Mouse (Mus musculus) heart, embryonic 13.5 days (tissue): ENCODE measurements around the gene Trarg1. TPM values are rescaled to one million over a fixed set of nuclear protein-coding genes. Genes with fewer than 3 reads are reported as not detected.

Experiments used
- ATAC-seq: fragments of 200-750 bp; cut with Nextera tagmentation; 2 replicates; pipeline ENCODE4 v1.8.0; 2017; ENCODE audit warnings: moderate TSS enrichment; ENCODE audit not compliant: insufficient number of reproducible peaks, low FRiP score, low TSS enrichment; ENCODE audit errors: extremely low read depth
- H3K27ac ChIP-seq: fragments of 300-500 bp; sonication (generic); replicated peaks from 2 replicates; pipeline ENCODE4 v1.5.1; 2015; ENCODE audit warnings: moderate library complexity, mild to moderate bottlenecking, inconsistent platforms
- H3K27me3 ChIP-seq: fragments of 300-500 bp; sonication (generic); replicated peaks from 2 replicates; pipeline ENCODE4 v1.6.1; 2015; ENCODE audit warnings: mild to moderate bottlenecking, inconsistent platforms
- H3K36me3 ChIP-seq: fragments of 300-500 bp; sonication (generic); 2 replicates; pipeline ENCODE4 v1.6.1; 2015; ENCODE audit warnings: mild to moderate bottlenecking, inconsistent platforms
- H3K4me1 ChIP-seq: fragments of 300-500 bp; sonication (generic); 2 replicates; pipeline ENCODE4 v1.6.1; 2015; ENCODE audit warnings: inconsistent platforms
- H3K4me2 ChIP-seq: fragments of 300-500 bp; sonication (generic); 2 replicates; pipeline ENCODE4 v1.6.1; 2015; ENCODE audit warnings: inconsistent platforms, mild to moderate bottlenecking, moderate library complexity
- H3K4me3 ChIP-seq: fragments of 300-500 bp; sonication (generic); 2 replicates; pipeline ENCODE4 v1.5.1; 2015; ENCODE audit warnings: moderate library complexity, mild to moderate bottlenecking, inconsistent platforms
- H3K9ac ChIP-seq: fragments of 300-500 bp; sonication (generic); 2 replicates; pipeline ENCODE4 v1.6.1; 2015; ENCODE audit warnings: inconsistent platforms, mild to moderate bottlenecking, moderate library complexity
- H3K9me3 ChIP-seq: fragments of 300-500 bp; sonication (generic); 2 replicates; pipeline ENCODE4 v1.6.1; 2016; ENCODE audit warnings: inconsistent platforms
- WGBS: fragments of 180-500 bp; shearing (Covaris S2); methylation state at CpG from one replicate; pipeline ENCODE4 v1.1.7; 2015; ENCODE audit warnings: mixed read lengths; 5-methylcytosine and 5-hydroxymethylcytosine counted together
- polyA plus RNA-seq: library from polyadenylated mRNA; unstranded; fragments of >200 nt; fragmentation: Nextera tagmentation; extraction: Ambion mirVana; gene quantifications from 2 replicates; pipeline ENCODE4 v1.2.1, GENCODE M21; 2015

The Trarg1 gene
- polyA plus RNA-seq, 1 experiment from 2014 or later: 0.09 TPM

DNA sequence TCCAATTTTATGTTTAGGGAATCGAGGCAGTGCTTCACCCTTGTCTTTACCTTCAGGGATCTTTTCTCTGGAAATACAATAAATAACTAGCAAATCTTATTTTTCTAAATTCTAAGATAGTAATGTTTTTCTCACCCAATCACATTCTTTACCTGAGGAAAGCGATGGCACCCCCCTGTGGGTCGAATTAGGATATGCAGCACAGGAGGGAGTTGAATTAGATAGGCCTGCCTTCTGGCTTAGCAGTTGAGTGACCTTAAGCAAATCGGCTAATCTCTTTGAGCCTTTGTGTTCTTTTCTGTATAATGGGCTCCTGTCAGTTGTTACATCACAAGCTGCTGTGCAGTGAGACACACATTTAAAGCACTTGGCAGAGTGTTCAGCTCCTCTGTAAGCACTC is 4.9 kb upstream of the Trarg1 start:
- whole genome bisulfite sequencing: 35% methylated on average over 4 of the region's 4 CpGs
- Histone ChIP-seq H3K4me1 (peaks cover 12% of the 10 kb centered on the region), H3K9me3 (no peaks in the 10 kb centered on the region), H3K27me3 (peaks cover 82% of the 10 kb centered on the region), H3K9ac (no peak overlapping the region), H3K4me2 (no peak overlapping the region), H3K4me3 (no peak overlapping the region), H3K27ac (no peak overlapping the region), H3K36me3 (no peaks in the 10 kb centered on the region)
- ATAC-seq: no peak

DNA sequence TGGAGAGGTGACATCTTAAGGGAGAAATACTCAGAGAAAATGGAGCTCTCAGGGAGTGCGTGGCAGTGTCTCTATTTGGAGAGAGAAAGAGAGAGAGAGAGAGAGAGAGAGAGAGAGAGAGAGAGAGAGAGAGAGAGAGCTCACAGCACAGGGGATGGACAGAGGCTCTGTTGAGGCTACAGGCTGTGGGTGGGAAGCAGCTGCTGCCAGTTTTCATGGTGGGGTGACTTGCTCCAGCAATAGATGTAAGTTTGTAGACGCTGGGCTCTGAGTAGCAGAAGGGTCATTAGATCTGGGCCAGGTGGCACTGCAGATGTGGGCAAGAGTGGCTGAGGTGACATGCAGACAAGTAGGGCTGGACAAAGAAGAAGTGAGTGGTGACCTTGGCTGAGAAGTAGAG is 6.0 kb downstream of the Trarg1 start:
- ATAC-seq: no peak
- Histone ChIP-seq H3K36me3 (no peaks in the 10 kb centered on the region), H3K27me3 (peaks cover 42% of the 10 kb centered on the region), H3K27ac (no peak overlapping the region), H3K4me3 (no peak overlapping the region), H3K4me1 (no peaks in the 10 kb centered on the region), H3K9me3 (no peaks in the 10 kb centered on the region), H3K9ac (no peak overlapping the region), H3K4me2 (no peak overlapping the region)
- 70% methylated on average over 2 of the region's 2 CpGs for WGBS

DNA sequence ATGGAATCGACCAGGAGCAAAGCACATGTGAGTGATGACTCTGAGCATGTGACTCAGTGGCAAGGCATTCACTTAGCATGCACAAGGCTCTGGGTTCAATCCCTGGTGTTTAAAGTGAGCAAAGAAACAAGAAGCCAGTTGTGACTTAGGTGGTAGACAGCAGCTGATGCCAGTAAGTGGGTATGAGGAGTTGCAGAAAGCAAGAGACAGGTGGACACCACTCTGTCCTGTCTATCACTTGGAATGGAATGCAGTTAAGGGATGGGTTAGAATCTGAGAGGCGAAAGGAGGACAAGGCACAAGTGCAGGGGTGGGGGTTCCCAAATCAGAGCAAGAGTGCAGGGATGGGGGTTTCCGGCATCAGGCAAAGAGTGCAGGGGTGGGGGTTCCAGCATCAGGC is 12.5 kb downstream of the Trarg1 start:
- H3K9ac ChIP-seq: no peak overlapping the region
- no peak overlapping the region for H3K4me3 ChIP-seq
- no peak for ATAC-seq
- no peaks in the 10 kb centered on the region for H3K36me3 ChIP-seq
- H3K27ac ChIP-seq: no peak overlapping the region
- peaks cover 19% of the 10 kb centered on the region; the same call in 1 of the 2 replicates for H3K27me3 ChIP-seq
- no peaks in the 10 kb centered on the region for H3K9me3 ChIP-seq
- 67% methylated on average over 3 of the region's 3 CpGs for WGBS
- no peaks in the 10 kb centered on the region for H3K4me1 ChIP-seq
- H3K4me2 ChIP-seq: no peak overlapping the region

DNA sequence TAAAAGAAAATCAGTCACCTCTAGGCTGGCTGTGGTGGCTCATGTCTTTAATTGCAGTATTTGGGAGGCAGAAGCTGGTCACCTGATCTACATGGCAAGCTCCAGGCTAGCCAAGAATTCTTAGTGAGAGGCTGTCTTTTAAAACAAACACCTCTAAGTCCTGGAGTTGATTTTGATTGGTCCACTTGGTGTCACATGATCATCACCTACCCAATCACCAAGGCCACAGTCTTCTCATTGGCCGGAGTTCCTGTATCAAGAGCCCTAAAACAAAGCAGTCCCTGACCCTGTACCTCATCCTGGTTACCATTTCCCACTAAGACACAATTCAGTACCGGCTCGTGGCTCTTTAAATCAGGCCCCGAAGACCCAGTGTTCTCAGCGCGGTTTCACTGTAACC is 16.2 kb downstream of the Trarg1 start:
- 58% methylated on average over 6 of the region's 6 CpGs for WGBS
- no peak for ATAC-seq
- Histone ChIP-seq H3K27me3 (peaks cover 17% of the 10 kb centered on the region; the same call in 1 of the 2 replicates), H3K27ac (no peak overlapping the region), H3K9me3 (no peaks in the 10 kb centered on the region), H3K4me2 (peak overlapping the region; percentile 18; the same call in 1 of the 2 replicates), H3K4me1 (0 out of 2 replicates have a peak, but pooled peaks cover 4% of the 10 kb centered on the region), H3K36me3 (no peaks in the 10 kb centered on the region), H3K4me3 (no peak overlapping the region), H3K9ac (no peak overlapping the region)

DNA sequence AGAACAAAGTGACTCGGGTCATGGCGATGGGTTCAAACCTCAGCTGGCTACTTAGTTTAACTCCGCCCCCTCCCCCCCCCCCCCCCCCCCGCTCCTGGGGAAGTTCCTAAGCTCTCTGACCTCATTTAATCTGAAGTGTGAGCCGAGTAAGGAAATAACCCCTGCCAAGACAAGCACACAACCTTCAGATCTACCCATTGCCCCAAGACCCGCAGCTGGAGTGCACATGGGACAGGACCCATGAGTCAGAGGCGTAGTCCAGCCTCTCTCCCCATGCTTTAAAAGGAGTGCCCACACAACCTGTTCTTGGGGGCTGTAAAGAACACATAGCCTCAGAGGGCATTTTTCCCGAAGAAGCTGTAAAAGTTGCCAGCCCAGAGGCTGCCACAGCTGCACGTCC is 20.0 kb downstream of the Trarg1 start:
- no peak for ATAC-seq

DNA sequence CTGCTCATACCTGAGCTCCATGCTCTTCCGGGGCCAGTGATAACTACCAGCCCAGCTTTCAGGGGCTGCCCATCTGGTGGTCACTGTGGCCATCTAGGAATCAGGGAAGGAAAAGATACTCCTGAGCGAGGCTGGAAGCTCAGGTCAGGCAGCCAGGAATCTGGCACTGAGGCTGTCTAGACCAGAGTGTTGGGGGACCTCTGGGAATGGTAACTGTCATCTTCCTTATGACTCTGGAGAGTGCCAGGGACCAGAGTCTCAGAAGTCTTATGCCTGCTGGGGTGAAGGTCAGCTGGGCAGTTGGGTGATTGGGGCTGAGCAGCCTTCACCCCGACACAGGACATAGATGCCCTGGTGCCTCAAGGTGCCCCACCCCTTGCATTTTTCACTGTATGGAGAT is 28.0 kb downstream of the Trarg1 start:
- no peaks in the 10 kb centered on the region; the same call in 1 of the 2 replicates for H3K27me3 ChIP-seq
- no peaks in the 10 kb centered on the region for H3K36me3 ChIP-seq
- peaks cover 9% of the 10 kb centered on the region for H3K4me1 ChIP-seq
- 74% methylated on average over 3 of the region's 3 CpGs for WGBS
- H3K27ac ChIP-seq: no peak overlapping the region
- no peak overlapping the region for H3K4me2 ChIP-seq
- 0 out of 2 replicates have a peak, but pooled peaks cover 8% of the 10 kb centered on the region for H3K9me3 ChIP-seq
- no peak overlapping the region for H3K4me3 ChIP-seq
- H3K9ac ChIP-seq: no peak overlapping the region
- no peak for ATAC-seq

More for the DNA sequence above, 20.0 kb downstream of the Trarg1 start:
- H3K4me3 ChIP-seq: peak overlapping the region; percentile 17; the same call in 1 of the 2 replicates
- 0 out of 2 replicates have a peak, but pooled peaks cover 4% of the 10 kb centered on the region for H3K4me1 ChIP-seq
- no peak overlapping the region for H3K27ac ChIP-seq
- 39% methylated on average over 8 of the region's 9 CpGs for WGBS
- H3K9me3 ChIP-seq: no peaks in the 10 kb centered on the region
- peaks cover 10% of the 10 kb centered on the region; the same call in 1 of the 2 replicates for H3K27me3 ChIP-seq
- H3K9ac ChIP-seq: no peak overlapping the region; the same call in 1 of the 2 replicates
- no peaks in the 10 kb centered on the region for H3K36me3 ChIP-seq
- H3K4me2 ChIP-seq: peak overlapping the region; percentile 58

DNA sequence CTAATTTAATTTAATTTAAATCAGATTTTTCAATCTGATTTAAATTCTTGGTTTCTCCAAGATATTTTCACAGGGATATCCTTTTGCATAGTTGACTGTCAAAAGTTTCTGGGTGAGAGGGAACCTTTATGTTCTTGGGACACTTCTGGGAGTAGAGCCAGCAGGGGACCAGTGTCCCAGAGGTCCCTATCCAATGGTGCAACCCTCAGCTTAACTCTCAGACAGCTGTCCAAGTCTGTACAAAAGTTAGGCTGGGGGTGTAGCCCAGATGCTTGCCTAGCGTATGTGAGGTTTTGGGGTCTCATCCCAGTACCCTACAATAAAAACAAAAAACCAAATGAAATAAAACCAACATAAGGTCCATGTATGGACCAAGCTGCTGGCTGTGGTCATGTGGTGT is 28.5 kb downstream of the Trarg1 start:
- 76% methylated on average over 1 of the region's 1 CpGs for WGBS
- Histone ChIP-seq H3K36me3 (no peaks in the 10 kb centered on the region), H3K27me3 (no peaks in the 10 kb centered on the region; the same call in 1 of the 2 replicates), H3K27ac (no peak overlapping the region), H3K9me3 (0 out of 2 replicates have a peak, but pooled peaks cover 8% of the 10 kb centered on the region), H3K4me1 (peaks cover 9% of the 10 kb centered on the region), H3K9ac (no peak overlapping the region), H3K4me2 (no peak overlapping the region), H3K4me3 (no peak overlapping the region)
- no peak for ATAC-seq

DNA sequence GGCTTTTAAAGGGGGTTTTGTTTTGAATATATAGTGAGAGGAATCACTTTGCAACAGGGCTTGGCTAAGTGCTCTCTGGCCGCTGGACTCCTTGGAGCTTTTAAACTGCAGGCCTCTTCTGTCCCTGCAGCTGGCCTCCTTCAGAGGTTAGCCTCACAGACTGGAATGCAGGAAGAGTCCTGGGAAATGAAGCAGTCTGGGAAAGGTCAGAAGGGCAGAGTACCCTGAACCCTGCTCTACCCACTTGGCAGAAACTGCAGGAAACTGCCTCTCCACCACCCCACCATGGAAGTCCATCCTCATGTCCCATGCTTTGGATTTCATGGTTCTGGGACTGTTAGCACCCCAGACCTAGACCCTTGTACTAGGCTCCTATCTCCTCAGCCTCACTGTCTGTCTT is 29.3 kb downstream of the Trarg1 start:
- Histone ChIP-seq H3K4me1 (peaks cover 9% of the 10 kb centered on the region), H3K27ac (no peak overlapping the region), H3K36me3 (no peaks in the 10 kb centered on the region), H3K9ac (no peak overlapping the region), H3K4me3 (no peak overlapping the region), H3K9me3 (0 out of 2 replicates have a peak, but pooled peaks cover 8% of the 10 kb centered on the region), H3K4me2 (no peak overlapping the region), H3K27me3 (no peaks in the 10 kb centered on the region; the same call in 1 of the 2 replicates)
- no peak for ATAC-seq
- 23% methylated on average over 1 of the region's 1 CpGs for WGBS

DNA sequence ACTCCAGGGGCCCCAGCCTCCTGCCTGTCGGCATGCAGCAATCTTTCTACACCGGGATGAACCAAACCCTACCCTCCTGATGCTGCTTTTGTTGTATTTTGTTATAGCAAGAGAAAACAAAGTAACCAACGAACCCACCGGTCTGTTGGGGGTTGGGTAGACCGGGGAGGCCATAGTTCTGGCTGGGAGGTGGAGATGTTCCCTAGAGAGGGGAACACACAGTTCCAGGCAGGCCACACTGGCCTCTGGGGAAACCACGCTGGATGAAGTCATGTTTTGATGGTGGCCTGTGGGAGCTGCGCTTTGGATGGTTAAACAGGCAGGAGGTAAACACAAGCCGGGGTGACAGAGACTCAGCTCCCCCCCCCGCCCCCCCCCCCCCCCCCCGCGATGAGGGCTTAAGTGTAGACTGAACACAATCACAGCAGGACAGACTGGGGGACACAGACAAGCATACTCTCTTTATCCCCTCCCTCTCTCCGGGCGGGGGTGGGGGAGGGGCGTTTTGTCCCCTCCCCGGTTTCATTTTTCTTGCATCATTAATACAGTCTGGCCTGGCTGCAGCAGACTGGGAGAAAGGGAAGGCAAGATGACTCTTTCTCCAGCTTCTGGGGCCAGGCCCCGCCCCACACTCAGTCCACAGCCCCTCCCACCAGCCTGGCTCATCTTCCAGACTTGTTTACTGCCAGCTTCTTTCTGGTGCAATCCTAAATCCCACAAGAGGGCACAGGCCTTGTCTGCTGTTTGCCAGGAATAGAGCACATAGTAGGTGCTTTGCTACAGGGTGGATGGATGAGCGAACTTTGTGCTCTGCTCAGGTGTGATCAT is 30.2 kb downstream of the Trarg1 start:
- 0 out of 2 replicates have a peak, but pooled peaks cover 8% of the 10 kb centered on the region for H3K9me3 ChIP-seq
- no peak overlapping the region for H3K27ac ChIP-seq
- 28% methylated on average over 14 of the region's 17 CpGs for WGBS
- no peaks in the 10 kb centered on the region for H3K36me3 ChIP-seq
- H3K4me3 ChIP-seq: no peak overlapping the region
- H3K27me3 ChIP-seq: no peaks in the 10 kb centered on the region
- H3K9ac ChIP-seq: no peak overlapping the region
- no peak for ATAC-seq
- peaks cover 9% of the 10 kb centered on the region for H3K4me1 ChIP-seq
- H3K4me2 ChIP-seq: peak overlapping the region; percentile 1; the same call in 1 of the 2 replicates

DNA sequence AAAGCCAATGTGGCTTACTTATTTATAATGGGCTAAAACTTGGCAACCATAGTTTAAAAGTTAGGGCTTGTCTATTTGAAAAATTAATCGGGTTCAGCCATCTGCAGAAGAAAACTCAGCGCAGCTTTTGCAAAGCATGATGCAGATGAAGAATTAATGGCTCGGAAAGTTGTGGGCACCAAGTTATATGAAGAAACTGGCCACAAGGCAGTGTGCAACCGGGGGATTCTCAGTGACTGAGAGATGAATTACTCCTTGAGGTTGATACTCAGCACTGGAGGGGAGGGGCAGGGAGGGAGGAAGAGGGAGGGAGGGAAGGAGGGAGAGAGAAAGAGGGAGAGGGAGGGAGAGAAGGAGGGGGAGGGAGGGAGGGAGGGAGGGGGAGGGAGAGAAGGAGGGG is 37.4 kb downstream of the Trarg1 start:
- Histone ChIP-seq H3K27ac (no peak overlapping the region), H3K36me3 (no peaks in the 10 kb centered on the region), H3K9me3 (no peaks in the 10 kb centered on the region), H3K27me3 (no peaks in the 10 kb centered on the region), H3K4me2 (no peak overlapping the region), H3K9ac (no peak overlapping the region), H3K4me1 (no peaks in the 10 kb centered on the region), H3K4me3 (no peak overlapping the region)
- ATAC-seq: no peak
- whole genome bisulfite sequencing: 60% methylated on average over 4 of the region's 4 CpGs

DNA sequence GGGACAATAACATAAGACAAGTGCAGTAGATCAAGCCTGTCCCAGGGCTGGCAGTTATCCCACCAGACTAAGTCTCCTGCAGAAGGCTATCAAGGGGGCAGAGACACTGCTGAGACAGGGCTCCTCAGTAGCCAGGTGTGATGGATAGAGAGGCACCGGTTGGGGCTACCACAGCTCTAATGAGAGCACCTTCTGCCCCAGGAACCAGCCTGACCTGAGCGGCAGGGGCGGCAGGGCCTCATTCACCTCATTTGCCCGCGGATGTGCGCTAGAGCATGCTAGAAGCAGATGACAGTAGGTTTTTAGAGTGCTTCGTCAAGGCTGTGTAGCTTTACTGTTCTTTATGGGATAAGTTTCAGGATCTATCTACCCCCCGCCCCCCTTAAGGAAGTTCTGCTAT is 44.3 kb downstream of the Trarg1 start:
- no peaks in the 10 kb centered on the region for H3K27me3 ChIP-seq
- no peak for ATAC-seq
- no peaks in the 10 kb centered on the region for H3K9me3 ChIP-seq
- H3K4me3 ChIP-seq: no peak overlapping the region
- H3K9ac ChIP-seq: no peak overlapping the region
- WGBS: 82% methylated on average over 8 of the region's 8 CpGs
- H3K27ac ChIP-seq: no peak overlapping the region
- H3K4me1 ChIP-seq: no peaks in the 10 kb centered on the region
- no peak overlapping the region for H3K4me2 ChIP-seq
- peaks cover 27% of the 10 kb centered on the region for H3K36me3 ChIP-seq

DNA sequence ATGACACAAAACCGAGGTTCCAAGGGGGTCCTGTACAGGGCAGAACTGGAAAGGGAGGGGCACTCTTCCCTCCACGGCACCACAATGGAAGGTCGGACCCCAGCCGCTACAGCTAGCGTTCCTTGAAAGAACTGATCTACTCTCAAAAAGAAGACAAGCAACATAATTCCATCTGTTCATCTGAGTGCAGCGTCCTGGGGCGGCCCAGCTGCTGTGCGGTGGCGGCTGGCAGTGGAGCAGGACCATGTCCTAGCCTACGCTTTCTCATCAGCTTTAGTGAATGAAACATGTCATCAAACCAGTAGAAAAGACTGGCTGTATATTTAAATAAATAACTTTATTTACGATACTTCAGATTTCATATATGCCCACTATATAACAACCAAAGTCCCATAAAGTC is 48.5 kb downstream of the Trarg1 start:
- no peak overlapping the region for H3K27ac ChIP-seq
- H3K27me3 ChIP-seq: no peaks in the 10 kb centered on the region
- 92% methylated on average over 11 of the region's 11 CpGs for WGBS
- H3K36me3 ChIP-seq: peaks cover 66% of the 10 kb centered on the region
- ATAC-seq: no peak
- H3K9ac ChIP-seq: no peak overlapping the region
- H3K4me2 ChIP-seq: no peak overlapping the region
- H3K4me3 ChIP-seq: no peak overlapping the region
- H3K4me1 ChIP-seq: no peaks in the 10 kb centered on the region; the same call in 1 of the 2 replicates
- no peaks in the 10 kb centered on the region for H3K9me3 ChIP-seq
